Mouse (Mus musculus) heart, adult 2 months (tissue): ENCODE data around the gene Nupr1.

Experiments used
- CTCF ChIP-seq: fragments of 200-600 bp; IDR thresholded peaks from 2 replicates; pipeline ENCODE4 v1.8.1; 2022; ENCODE audit warnings: antibody characterized with exemption, mild to moderate bottlenecking, moderate library complexity
- EP300 ChIP-seq: fragments of 200-500 bp; IDR thresholded peaks from 2 replicates; pipeline ENCODE4 v1.6.1; 2011; ENCODE audit warnings: low read depth, low read length, control low read depth; ENCODE audit not compliant: insufficient read depth
- POLR2A ChIP-seq: fragments of 200-500 bp; IDR thresholded peaks from 2 replicates; pipeline ENCODE4 v1.6.1; 2011; ENCODE audit warnings: mild to moderate bottlenecking, low read depth, low read length, control low read depth; ENCODE audit not compliant: insufficient read depth

DNA sequence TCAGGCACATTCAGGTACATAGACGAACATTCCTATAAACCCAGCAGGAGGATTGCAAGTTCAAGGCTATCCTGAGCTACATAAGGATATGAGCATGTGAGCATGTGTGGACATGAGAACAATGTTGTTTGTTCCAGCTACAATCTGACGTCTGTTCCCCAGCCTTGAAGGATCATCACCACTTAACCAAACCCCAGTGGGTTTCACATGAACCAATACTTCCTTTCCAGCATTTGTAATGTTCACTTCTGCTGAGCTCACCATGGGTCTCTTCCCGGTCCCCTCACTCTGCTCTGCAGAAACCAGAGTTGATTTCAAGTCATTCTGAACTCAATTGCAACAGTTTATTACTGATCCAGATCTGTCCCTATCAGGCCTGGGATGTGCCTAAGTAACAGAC is 28.0 kb downstream of the Nupr1 start:
- TF ChIP-seq POLR2A (no peak), EP300 (no peak), CTCF (no peak)
